Mouse (Mus musculus) 3T3-L1 (cell line): ENCODE data around the gene Atp6v0a2.

ENCODE experiments used
- DNase-seq: peaks from one replicate; pipeline ENCODE4 v3.0.0-alpha.2; 2015; ENCODE audit warnings: low read depth, low spot score

Gene Atp6v0a2

DNA sequence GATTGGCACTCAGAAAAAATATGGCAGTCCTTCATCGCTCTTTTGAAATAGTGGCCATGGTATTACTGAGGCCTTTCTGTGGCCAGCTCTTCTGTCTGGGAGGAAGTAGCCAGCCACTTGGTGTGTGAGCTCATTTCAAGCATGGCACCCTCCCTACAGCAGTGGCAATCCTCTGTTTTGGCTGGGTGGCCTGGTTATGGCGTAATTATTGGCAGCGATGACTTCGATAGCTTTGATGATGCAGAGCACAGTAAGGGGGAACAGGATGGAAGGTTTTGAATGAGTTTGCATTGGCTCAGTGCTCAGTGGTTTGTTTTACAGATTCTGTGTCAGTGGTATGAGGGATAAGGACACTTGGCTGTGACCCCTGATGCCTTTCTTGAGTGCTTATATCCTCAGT lies 8.3 kb downstream of the Atp6v0a2 start:
- no peak for DNase-seq

GRCm38 (mm10) chr5:124637300-124637699 lies 8.9 kb downstream of the Atp6v0a2 start:
- DNase-seq, result no peak

- no peak for DNase-seq
Measured at GRCm38 (mm10) chr5:124637836-124638235, 9.5 kb downstream of the Atp6v0a2 start.

- no peak for DNase-seq
Measured at GRCm38 (mm10) chr5:124713741-124714140, 85.4 kb downstream of the Atp6v0a2 start.

- no peak for DNase-seq
Measured at GRCm38 (mm10) chr5:124715135-124715534, 86.8 kb downstream of the Atp6v0a2 start.

GRCm38 (mm10) chr5:124717969-124718368 lies 89.6 kb downstream of the Atp6v0a2 start:
- no peak for DNase-seq

DNA sequence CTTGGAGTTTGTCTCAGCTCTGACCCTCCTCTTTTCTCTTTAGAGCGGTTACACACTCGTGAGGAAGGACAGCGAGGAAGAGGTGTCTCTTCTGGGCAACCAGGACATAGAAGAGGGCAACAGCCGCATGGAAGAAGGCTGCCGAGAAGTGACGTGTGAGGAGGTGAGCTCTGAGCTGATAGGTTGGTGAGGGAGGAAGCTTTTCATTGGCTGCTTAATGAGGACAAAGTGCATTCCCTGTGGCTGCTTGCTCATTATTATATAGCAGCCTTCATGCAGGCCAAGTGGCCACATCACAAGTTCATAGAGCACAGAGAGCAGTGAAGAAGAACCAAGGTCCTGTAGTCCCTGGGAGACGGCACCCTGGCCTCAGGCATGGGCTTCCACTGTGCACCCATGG lies 90.0 kb downstream of the Atp6v0a2 start:
- no peak for DNase-seq

GRCm38 (mm10) chr5:124723125-124723524 lies 94.7 kb downstream of the Atp6v0a2 start:
- DNase-seq, result no peak

GRCm38 (mm10) chr5:124724997-124725396 lies 96.6 kb downstream of the Atp6v0a2 start, which contains the start of gene Dnah10:
TSS of gene Dnah10 (plus strand) at chr5:124725085.
- DNase-seq, result no peak

- no peak for DNase-seq
Measured at GRCm38 (mm10) chr5:124729662-124730206, 101.4 kb downstream of the Atp6v0a2 start.

GRCm38 (mm10) chr5:124733961-124734360 lies 105.6 kb downstream of the Atp6v0a2 start:
- no peak for DNase-seq

GRCm38 (mm10) chr5:124741898-124742599 lies 113.7 kb downstream of the Atp6v0a2 start:
- peak; percentile 6 for DNase-seq

DNA sequence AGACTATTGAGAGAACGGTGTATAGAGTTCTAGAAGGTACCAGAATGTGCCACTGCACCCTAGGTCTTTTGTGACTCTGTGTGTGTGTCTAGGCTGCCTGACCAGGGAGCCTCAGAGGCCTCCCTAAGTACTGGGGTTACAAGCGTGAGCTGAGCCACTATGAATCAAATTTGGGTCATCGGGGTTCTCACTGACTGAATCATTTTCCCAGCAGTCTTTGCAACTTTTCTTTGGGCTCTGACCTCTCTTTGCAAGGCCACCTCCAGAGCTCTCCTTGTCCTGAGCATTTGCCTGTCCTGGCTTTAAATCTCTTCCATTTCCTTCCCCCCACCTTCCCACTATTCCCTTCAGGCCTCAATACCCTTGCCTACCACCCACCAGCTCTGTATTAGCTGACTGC lies 115.5 kb downstream of the Atp6v0a2 start:
- DNase-seq, result no peak

DNA sequence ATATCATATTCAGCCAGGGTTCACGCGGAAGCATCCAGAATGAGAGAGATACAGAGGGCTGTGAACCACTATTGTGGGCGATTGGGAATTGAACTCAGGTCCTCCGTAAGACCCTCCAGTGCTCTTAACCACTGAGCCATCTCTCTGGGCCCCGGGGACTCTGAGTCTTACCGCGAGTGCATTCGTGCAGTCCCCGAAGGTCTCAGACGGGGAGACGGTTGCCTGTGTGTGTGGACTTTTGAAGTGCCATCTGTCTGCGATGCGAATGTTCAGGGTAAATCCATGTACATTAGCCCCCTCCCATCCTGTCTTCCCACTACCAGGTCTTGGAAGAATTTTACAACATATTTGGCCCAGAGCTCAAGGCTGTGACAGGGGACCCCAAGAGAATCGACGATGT lies 117.8 kb downstream of the Atp6v0a2 start:
- DNase-seq, result no peak

DNA sequence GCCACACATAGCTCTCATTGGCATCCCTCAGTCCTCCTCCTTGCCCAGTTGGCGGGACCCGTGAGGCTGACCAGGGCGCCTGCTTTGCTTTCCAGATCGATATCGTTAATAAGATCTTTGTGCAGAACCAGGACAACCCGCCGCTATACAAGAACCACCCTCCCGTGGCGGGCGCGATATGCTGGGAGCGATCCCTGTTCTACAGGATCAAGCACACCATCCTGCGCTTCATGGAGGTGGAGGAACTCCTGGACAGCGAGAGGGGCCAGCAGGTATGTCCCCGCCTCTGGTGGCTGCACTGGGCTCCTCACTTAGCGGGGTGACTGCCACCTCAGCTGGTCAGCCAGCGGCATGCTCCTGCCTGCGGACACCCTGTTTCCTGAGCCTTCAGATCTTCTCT lies 119.9 kb downstream of the Atp6v0a2 start:
- no peak for DNase-seq

DNA sequence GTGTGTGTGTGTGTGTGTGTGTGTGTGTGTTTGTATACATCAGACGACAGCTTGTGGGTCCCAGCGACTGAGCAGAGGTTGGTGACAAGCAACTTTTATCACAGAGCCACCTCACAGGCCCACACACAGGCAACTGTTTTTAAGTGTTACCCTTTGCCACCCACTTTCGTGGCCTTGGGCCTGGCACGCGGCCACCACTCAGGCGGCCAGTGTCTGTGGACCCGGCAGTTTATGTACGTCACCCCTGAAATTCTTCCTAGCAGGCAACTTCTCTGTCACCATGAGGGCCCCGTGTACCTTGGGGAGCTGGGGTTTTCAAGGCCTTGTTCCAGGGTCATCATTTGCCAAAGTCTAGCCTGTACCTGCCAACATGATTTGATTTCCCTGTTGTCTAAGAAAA lies 123.3 kb downstream of the Atp6v0a2 start:
- DNase-seq, result no peak

GRCm38 (mm10) chr5:124761011-124761410 lies 132.6 kb downstream of the Atp6v0a2 start:
- DNase-seq, result no peak

- DNase-seq, result no peak
Measured at GRCm38 (mm10) chr5:124761787-124762186, 133.4 kb downstream of the Atp6v0a2 start.
